Mouse (Mus musculus) limb, embryonic 13.5 days (tissue): ENCODE measurements around the gene Numb. TPM values are rescaled to one million over a fixed set of nuclear protein-coding genes. Genes with fewer than 3 reads are reported as not detected.

Experiments used
- ATAC-seq: fragments of 200-750 bp; cut with Nextera tagmentation; 2 replicates; pipeline ENCODE4 v1.8.0; 2017; ENCODE audit warnings: low read depth, moderate number of reproducible peaks, moderate TSS enrichment; ENCODE audit not compliant: low FRiP score
- H3K27ac ChIP-seq: fragments of 300-500 bp; sonication (generic); 2 replicates; pipeline ENCODE4 v1.5.1; 2015; ENCODE audit warnings: inconsistent platforms, mild to moderate bottlenecking, moderate library complexity
- H3K27me3 ChIP-seq: fragments of 300-500 bp; sonication (generic); 2 replicates; pipeline ENCODE4 v1.6.1; 2015; ENCODE audit warnings: mild to moderate bottlenecking, inconsistent platforms
- H3K36me3 ChIP-seq: fragments of 300-500 bp; sonication (generic); 2 replicates; pipeline ENCODE4 v1.6.1; 2015; ENCODE audit warnings: inconsistent platforms, mild to moderate bottlenecking, moderate library complexity
- H3K4me1 ChIP-seq: fragments of 300-500 bp; sonication (generic); 2 replicates; pipeline ENCODE4 v1.6.1; 2015; ENCODE audit warnings: inconsistent platforms
- H3K4me2 ChIP-seq: fragments of 300-500 bp; sonication (generic); replicated peaks from 2 replicates; pipeline ENCODE4 v1.6.1; 2015; ENCODE audit warnings: inconsistent platforms, mild to moderate bottlenecking, moderate library complexity
- H3K4me3 ChIP-seq: fragments of 300-500 bp; sonication (generic); 2 replicates; pipeline ENCODE4 v1.5.1; 2015; ENCODE audit warnings: moderate library complexity, mild to moderate bottlenecking, inconsistent platforms
- H3K9ac ChIP-seq: fragments of 300-500 bp; sonication (generic); 2 replicates; pipeline ENCODE4 v1.6.1; 2015; ENCODE audit warnings: mild to moderate bottlenecking, inconsistent platforms
- H3K9me3 ChIP-seq: fragments of 300-500 bp; sonication (generic); 2 replicates; pipeline ENCODE4 v1.6.1; 2016; ENCODE audit warnings: inconsistent platforms
- WGBS: fragments of 180-500 bp; shearing (Covaris S2); methylation state at CpG from one replicate; pipeline ENCODE4 v1.1.7; 2015; 5-methylcytosine and 5-hydroxymethylcytosine counted together
- polyA plus RNA-seq: library from polyadenylated mRNA; unstranded; fragments of >200 nt; fragmentation: Nextera tagmentation; extraction: Ambion mirVana; gene quantifications from 2 replicates; pipeline ENCODE4 v1.2.1, GENCODE M21; 2015

The Numb gene
- polyA plus RNA-seq = 36.0 and 40.7 TPM in 2 replicates

DNA sequence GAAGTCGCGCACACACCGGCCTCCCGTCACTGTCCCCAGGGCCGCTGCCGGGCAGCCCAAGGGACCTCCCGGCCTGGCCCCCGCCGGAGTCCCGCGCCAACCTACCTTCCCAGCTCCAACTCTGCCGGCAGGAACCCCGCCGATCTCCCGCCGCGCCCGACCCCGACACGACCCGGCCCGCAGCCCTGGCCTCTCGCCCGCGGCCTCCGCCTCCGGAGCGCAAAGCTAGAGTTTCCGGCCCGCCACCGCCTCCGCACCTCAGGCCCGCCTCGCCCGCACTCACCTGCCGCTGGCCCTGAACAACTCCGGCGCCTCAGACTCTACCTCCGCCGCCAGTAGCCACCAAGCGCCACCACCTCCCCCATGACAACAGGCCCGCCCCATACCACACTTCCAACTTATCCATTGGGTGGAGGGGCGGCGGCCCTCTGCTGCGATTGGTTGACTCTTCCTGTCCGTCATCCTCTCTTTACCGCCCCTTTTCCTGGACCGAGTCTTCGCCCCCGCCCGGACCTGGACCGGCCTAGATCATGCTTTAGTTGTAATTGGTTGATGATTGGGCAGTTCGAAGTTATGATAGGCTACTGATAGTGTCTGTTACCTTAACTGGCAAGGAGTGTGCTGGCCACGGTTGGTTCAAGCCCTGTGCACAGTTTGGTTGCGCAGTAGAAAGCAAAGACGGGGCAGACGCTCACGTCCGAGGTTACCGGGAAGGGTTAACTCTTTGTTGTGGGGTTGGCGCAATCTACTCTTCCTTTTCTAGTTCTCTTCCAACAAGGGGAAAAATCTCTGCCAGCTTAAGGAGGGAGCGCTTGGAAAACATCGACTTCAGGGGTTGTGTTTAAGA, at the start of gene Numb:
TSS of gene Numb (minus strand) at position 400 of the 847 bp plus-strand sequence.
- no peaks in the 10 kb centered on the region for H3K9me3 ChIP-seq
- peaks cover 34% of the 10 kb centered on the region for H3K4me1 ChIP-seq
- peak; percentile 99 for ATAC-seq
- under 1% methylated on average over 63 of the region's 63 CpGs for WGBS
- H3K27me3 ChIP-seq = no peaks in the 10 kb centered on the region
- H3K36me3 ChIP-seq = peaks cover 2% of the 10 kb centered on the region; the same call in 1 of the 2 replicates
- peak within 1 kb of the TSS; percentile 94 for H3K9ac ChIP-seq
- H3K4me2 ChIP-seq = peak within 1 kb of the TSS; percentile 86
- H3K4me3 ChIP-seq = peak within 1 kb of the TSS; percentile 94
- H3K27ac ChIP-seq = peak within 1 kb of the TSS; percentile 89

GRCm38 (mm10) chr12:83965235-83965634, 43.5 kb upstream of the Numb start:
- no peak overlapping the region for H3K27ac ChIP-seq
- H3K4me3 ChIP-seq = no peak overlapping the region
- H3K27me3 ChIP-seq = no peaks in the 10 kb centered on the region
- H3K9ac ChIP-seq = no peak overlapping the region
- no peak overlapping the region for H3K4me2 ChIP-seq
- H3K36me3 ChIP-seq = no peaks in the 10 kb centered on the region
- WGBS = 85% methylated on average over 6 of the region's 7 CpGs
- H3K4me1 ChIP-seq = no peaks in the 10 kb centered on the region
- H3K9me3 ChIP-seq = no peaks in the 10 kb centered on the region
- no peak for ATAC-seq

DNA sequence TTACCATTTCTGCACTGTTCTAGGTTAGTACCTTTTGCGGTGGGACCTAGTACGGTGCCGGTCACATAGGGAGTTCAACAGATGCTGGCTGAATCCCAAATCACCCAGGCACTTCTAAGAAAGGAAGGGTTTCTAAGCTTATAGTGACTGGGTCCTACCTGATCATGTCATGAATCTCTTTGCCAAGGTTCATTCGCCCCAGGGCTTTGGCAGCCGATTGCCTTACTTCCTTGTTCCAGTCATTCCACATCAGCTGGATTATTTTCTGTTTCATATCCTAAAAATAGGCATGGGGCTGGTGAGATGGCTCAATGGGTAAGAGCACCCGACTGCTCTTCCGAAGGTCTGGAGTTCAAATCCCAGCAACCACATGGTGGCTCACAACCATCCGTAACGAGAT, 36.5 kb upstream of the Numb start:
- H3K27ac ChIP-seq = no peak overlapping the region
- H3K4me1 ChIP-seq = peaks cover 6% of the 10 kb centered on the region
- H3K27me3 ChIP-seq = no peaks in the 10 kb centered on the region
- no peak for ATAC-seq
- WGBS = 91% methylated on average over 9 of the region's 9 CpGs
- no peak overlapping the region for H3K4me3 ChIP-seq
- H3K36me3 ChIP-seq = peaks cover 22% of the 10 kb centered on the region
- H3K9me3 ChIP-seq = no peaks in the 10 kb centered on the region
- H3K9ac ChIP-seq = no peak overlapping the region
- H3K4me2 ChIP-seq = no peak overlapping the region

DNA sequence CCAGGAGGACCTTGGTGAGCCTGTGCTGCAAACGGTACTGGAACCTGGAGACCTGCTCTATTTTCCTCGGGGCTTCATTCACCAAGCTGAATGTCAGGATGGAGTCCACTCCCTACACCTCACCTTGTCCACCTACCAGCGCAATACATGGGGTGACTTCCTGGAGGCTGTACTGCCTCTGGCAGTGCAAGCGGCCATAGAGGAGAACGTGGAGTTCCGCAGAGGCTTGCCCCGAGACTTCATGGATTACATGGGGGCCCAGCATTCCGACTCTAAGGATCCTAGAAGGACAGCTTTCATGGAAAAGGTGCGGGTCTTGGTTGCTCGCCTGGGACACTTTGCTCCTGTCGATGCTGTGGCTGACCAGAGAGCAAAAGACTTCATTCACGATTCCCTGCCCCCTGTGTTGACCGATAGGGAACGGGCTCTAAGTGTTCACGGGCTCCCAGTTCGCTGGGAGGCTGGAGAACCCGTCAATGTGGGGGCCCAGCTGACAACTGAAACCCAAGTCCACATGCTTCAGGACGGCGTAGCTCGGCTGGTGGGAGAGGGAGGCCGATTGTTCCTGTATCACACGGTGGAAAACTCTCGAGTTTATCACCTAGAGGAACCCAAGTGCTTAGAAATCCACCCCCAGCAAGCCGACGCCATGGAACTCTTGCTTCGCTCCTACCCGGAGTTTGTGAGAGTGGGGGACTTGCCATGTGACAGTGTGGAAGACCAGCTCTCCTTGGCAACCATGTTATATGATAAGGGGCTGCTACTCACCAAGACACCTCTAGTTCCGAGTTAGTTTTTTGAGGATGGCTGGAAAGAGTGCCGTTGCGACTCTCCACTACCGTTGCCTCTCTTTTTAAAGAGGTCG, 30.2 kb upstream of the Numb start:
- Histone ChIP-seq H3K4me3 (peak overlapping the region; percentile 92), H3K4me2 (peak overlapping the region; percentile 96), H3K9ac (peak overlapping the region; percentile 90), H3K27me3 (no peaks in the 10 kb centered on the region), H3K27ac (no peak overlapping the region), H3K4me1 (peaks cover 27% of the 10 kb centered on the region), H3K36me3 (peaks cover 34% of the 10 kb centered on the region), H3K9me3 (no peaks in the 10 kb centered on the region)
- no peak for ATAC-seq
- 64% methylated on average over 32 of the region's 32 CpGs for WGBS

- H3K27ac ChIP-seq = peak overlapping the region; percentile 55; the same call in 1 of the 2 replicates
- WGBS = under 1% methylated on average over 83 of the region's 116 CpGs
- peak overlapping the region; percentile 92 for H3K4me3 ChIP-seq
- H3K36me3 ChIP-seq = peaks cover 30% of the 10 kb centered on the region
- H3K9me3 ChIP-seq = no peaks in the 10 kb centered on the region
- H3K9ac ChIP-seq = peak overlapping the region; percentile 90
- no peaks in the 10 kb centered on the region for H3K27me3 ChIP-seq
- peak; percentile 45 for ATAC-seq
- H3K4me2 ChIP-seq = peak overlapping the region; percentile 96
- peaks cover 27% of the 10 kb centered on the region for H3K4me1 ChIP-seq
These were observed 29.3 kb upstream of the Numb start for GRCm38 (mm10) chr12:83950840-83951701.

- ATAC-seq = peak; percentile 92
- H3K9ac ChIP-seq = peak within 1 kb of the TSS; percentile 90
- peak within 1 kb of the TSS; percentile 92 for H3K4me3 ChIP-seq
- H3K4me1 ChIP-seq = peaks cover 27% of the 10 kb centered on the region
- peaks cover 24% of the 10 kb centered on the region for H3K36me3 ChIP-seq
- peak within 1 kb of the TSS; percentile 96 for H3K4me2 ChIP-seq
- peak within 1 kb of the TSS; percentile 55; the same call in 1 of the 2 replicates for H3K27ac ChIP-seq
- H3K9me3 ChIP-seq = no peaks in the 10 kb centered on the region
- no peaks in the 10 kb centered on the region for H3K27me3 ChIP-seq
- 0% methylated on average over 37 of the region's 37 CpGs for WGBS
These were observed 28.7 kb upstream of the Numb start, which contains the start of gene Riox1 for GRCm38 (mm10) chr12:83950493-83950839. Gene Riox1, plus strand, starts transcription at chr12:83950608.

DNA sequence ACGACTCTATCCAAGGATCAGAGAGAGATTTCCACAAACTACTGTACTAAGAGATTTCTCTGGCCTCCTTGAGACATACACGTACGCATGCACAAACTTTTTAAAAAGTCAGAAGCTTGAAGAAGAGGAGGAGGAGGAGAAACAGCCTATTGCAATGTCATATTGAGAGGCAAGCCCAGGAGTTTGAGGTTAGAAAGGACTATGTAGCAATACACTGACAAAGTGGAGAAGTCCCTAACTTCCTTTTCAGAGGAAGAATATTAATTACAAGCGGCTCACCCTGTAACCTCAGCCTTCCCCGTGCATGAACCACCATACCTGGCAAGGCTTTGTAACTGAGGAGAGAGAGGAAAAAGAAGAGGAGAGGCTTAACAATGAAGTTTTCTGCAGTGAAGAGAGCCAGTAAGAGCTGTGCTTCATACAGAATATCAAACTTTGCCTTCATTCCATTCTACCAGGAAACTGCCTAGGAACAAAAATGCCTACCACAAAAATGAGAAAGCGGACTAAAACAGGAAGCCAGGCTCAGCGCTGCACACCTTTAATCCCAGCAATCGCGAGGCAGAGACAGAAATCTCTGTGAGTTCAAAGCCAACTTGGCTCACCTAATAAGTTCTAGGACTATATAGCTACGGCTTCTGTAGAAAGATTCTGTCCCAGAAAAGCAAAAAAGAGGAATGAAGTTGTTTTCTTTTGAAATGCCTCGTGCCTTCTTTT, 28.2 kb upstream of the Numb start:
- no peaks in the 10 kb centered on the region for H3K9me3 ChIP-seq
- peak overlapping the region; percentile 90 for H3K9ac ChIP-seq
- ATAC-seq = 0 out of 2 replicates have a peak, but pooled peaks have one; percentile 12
- H3K4me3 ChIP-seq = peak overlapping the region; percentile 92
- peaks cover 20% of the 10 kb centered on the region for H3K36me3 ChIP-seq
- peak overlapping the region; percentile 96 for H3K4me2 ChIP-seq
- peaks cover 27% of the 10 kb centered on the region for H3K4me1 ChIP-seq
- no peaks in the 10 kb centered on the region for H3K27me3 ChIP-seq
- WGBS = 23% methylated on average over 11 of the region's 11 CpGs
- H3K27ac ChIP-seq = no peak overlapping the region

GRCm38 (mm10) chr12:83949043-83949442, 27.3 kb upstream of the Numb start:
- no peak overlapping the region for H3K4me3 ChIP-seq
- no peak overlapping the region for H3K4me2 ChIP-seq
- ATAC-seq = no peak
- H3K27me3 ChIP-seq = no peaks in the 10 kb centered on the region
- no peak overlapping the region for H3K27ac ChIP-seq
- no peaks in the 10 kb centered on the region for H3K9me3 ChIP-seq
- H3K4me1 ChIP-seq = peaks cover 27% of the 10 kb centered on the region
- 86% methylated on average over 4 of the region's 4 CpGs for whole genome bisulfite sequencing
- no peak overlapping the region for H3K9ac ChIP-seq
- H3K36me3 ChIP-seq = peaks cover 20% of the 10 kb centered on the region

- H3K4me3 ChIP-seq = no peak overlapping the region
- whole genome bisulfite sequencing = 92% methylated on average over 8 of the region's 8 CpGs
- ATAC-seq = no peak
- no peak overlapping the region for H3K27ac ChIP-seq
- H3K4me1 ChIP-seq = peaks cover 15% of the 10 kb centered on the region
- peaks cover 5% of the 10 kb centered on the region; the same call in 1 of the 2 replicates for H3K36me3 ChIP-seq
- H3K9ac ChIP-seq = no peak overlapping the region
- H3K4me2 ChIP-seq = no peak overlapping the region
- H3K9me3 ChIP-seq = no peaks in the 10 kb centered on the region
- H3K27me3 ChIP-seq = no peaks in the 10 kb centered on the region
These were observed 25.6 kb upstream of the Numb start for GRCm38 (mm10) chr12:83947260-83947811.

DNA sequence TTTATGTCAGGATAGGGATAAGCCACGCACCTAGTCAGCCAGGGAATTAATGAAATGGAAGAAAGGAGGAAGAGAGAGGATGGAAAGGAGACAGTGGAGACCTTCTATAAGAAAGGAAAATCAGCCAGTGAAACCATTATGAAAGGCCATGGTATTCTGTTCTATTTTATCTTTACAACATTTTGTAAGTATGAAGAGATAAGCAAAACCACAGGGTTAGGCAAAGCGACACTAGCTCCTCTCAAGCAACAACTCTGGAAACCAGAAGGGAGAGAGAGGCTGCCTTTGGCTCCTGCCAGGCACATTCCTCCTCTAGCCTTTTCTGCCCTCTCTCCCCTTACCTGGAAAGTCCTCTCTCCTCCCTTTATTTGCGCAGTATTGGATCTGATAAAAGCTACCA, 20.2 kb upstream of the Numb start:
- Histone ChIP-seq H3K27me3 (no peaks in the 10 kb centered on the region), H3K36me3 (no peaks in the 10 kb centered on the region), H3K9ac (no peak overlapping the region), H3K9me3 (no peaks in the 10 kb centered on the region), H3K27ac (no peak overlapping the region), H3K4me3 (no peak overlapping the region), H3K4me2 (no peak overlapping the region), H3K4me1 (no peaks in the 10 kb centered on the region)
- 84% methylated on average over 3 of the region's 3 CpGs for WGBS
- ATAC-seq = no peak

DNA sequence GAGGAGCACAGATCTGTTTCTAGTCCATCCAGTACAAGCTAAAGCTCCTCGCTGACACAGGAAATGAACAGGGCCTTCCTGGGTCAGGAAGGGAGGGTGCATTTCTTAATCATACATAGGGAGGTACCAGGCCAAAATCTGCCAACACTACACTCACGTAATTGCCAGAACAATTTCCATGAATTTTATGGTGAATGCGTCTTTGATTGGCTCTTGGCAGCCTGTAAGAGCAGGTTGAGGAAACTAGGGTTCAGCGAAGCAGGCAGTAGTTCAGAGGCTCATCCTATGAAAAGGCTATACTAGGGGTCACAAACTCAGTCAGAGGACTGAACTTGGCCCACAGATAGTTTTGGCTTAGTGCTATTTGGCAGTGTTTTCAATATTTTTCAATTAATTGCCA, 18.3 kb upstream of the Numb start:
- ATAC-seq = no peak
- H3K27ac ChIP-seq = no peak overlapping the region

More for the DNA sequence above, 18.3 kb upstream of the Numb start:
- Histone ChIP-seq H3K4me1 (no peaks in the 10 kb centered on the region), H3K36me3 (no peaks in the 10 kb centered on the region), H3K9ac (no peak overlapping the region), H3K9me3 (no peaks in the 10 kb centered on the region), H3K4me3 (no peak overlapping the region), H3K27me3 (no peaks in the 10 kb centered on the region), H3K4me2 (no peak overlapping the region)
- 67% methylated on average over 4 of the region's 4 CpGs for WGBS
